Mouse (Mus musculus): ENCODE measurements around the gene Ankef1. TPM values are rescaled to one million over a fixed set of nuclear protein-coding genes. Genes with fewer than 3 reads are reported as not detected.

The Ankef1 gene
- polyA plus RNA-seq, 1 experiment from 2014 or later, result 0.79 TPM

- no peak overlapping the region for H3K27ac ChIP-seq
- peak; percentile 51; the same call in 1 of the 2 replicates for ATAC-seq (ENCODE audit: low FRiP score)
- no peak overlapping the region for H3K9ac ChIP-seq
- no peaks in the 10 kb centered on the region for H3K9me3 ChIP-seq (ENCODE audit: control insufficient read depth, low read length)
- H3K27me3 ChIP-seq (ENCODE audit: control insufficient read depth, insufficient read depth, low read length), result no peaks in the 10 kb centered on the region
- DNase-seq (ENCODE audit: low spot score), result no peak
- no peaks in the 10 kb centered on the region for H3K4me1 ChIP-seq (replicated peaks; ENCODE audit: control insufficient read depth, insufficient read depth, low read length)
- no peaks in the 10 kb centered on the region for H3K36me3 ChIP-seq (replicated peaks; ENCODE audit: control insufficient read depth, insufficient read depth)
- WGBS, result 12% methylated on average over 5 of the region's 5 CpGs
- no peak overlapping the region for H3K4me2 ChIP-seq (replicated peaks)
- no peak overlapping the region for H3K4me3 ChIP-seq (replicated peaks; ENCODE audit: low read length)
Observed at GRCm38 (mm10) chr2:136511073-136511472, 9.4 kb downstream of the Ankef1 start.

- Histone ChIP-seq H3K9me3 (ENCODE audit: control insufficient read depth, low read length) (no peaks in the 10 kb centered on the region), H3K4me2 (replicated peaks) (no peak overlapping the region), H3K4me3 (replicated peaks; ENCODE audit: low read length) (no peak overlapping the region), H3K27ac (no peak overlapping the region), H3K27me3 (ENCODE audit: control insufficient read depth, insufficient read depth, low read length) (no peaks in the 10 kb centered on the region), H3K9ac (no peak overlapping the region), H3K36me3 (replicated peaks; ENCODE audit: control insufficient read depth, insufficient read depth) (no peaks in the 10 kb centered on the region), H3K4me1 (replicated peaks; ENCODE audit: control insufficient read depth, insufficient read depth, low read length) (no peaks in the 10 kb centered on the region)
- WGBS, result 52% methylated on average over 4 of the region's 4 CpGs
- DNase-seq (ENCODE audit: low spot score) (no peak), ATAC-seq (ENCODE audit: low FRiP score) (no peak)
Observed at GRCm38 (mm10) chr2:136511756-136512155, 10.0 kb downstream of the Ankef1 start.

GRCm38 (mm10) chr2:136512802-136513201 lies 11.1 kb downstream of the Ankef1 start:
- 95% methylated on average over 5 of the region's 5 CpGs for WGBS

GRCm38 (mm10) chr2:136513806-136514205 lies 12.1 kb downstream of the Ankef1 start:
- H3K4me2 ChIP-seq (replicated peaks), result no peak overlapping the region
- ATAC-seq (ENCODE audit: low FRiP score) (no peak), DNase-seq (ENCODE audit: low spot score) (no peak)
- no peaks in the 10 kb centered on the region for H3K27me3 ChIP-seq (ENCODE audit: control insufficient read depth, insufficient read depth, low read length)
- no peak overlapping the region for H3K27ac ChIP-seq
- H3K9ac ChIP-seq, result no peak overlapping the region
- WGBS, result 81% methylated on average over 3 of the region's 3 CpGs
- H3K4me3 ChIP-seq (replicated peaks; ENCODE audit: low read length), result no peak overlapping the region
- H3K4me1 ChIP-seq (replicated peaks; ENCODE audit: control insufficient read depth, insufficient read depth, low read length), result no peaks in the 10 kb centered on the region
- H3K9me3 ChIP-seq (ENCODE audit: control insufficient read depth, low read length), result no peaks in the 10 kb centered on the region
- H3K36me3 ChIP-seq (replicated peaks; ENCODE audit: control insufficient read depth, insufficient read depth), result no peaks in the 10 kb centered on the region

More at GRCm38 (mm10) chr2:136512802-136513201, 11.1 kb downstream of the Ankef1 start:
- H3K27me3 ChIP-seq (ENCODE audit: control insufficient read depth, insufficient read depth, low read length), result no peaks in the 10 kb centered on the region
- DNase-seq (ENCODE audit: low spot score) (no peak), ATAC-seq (ENCODE audit: low FRiP score) (no peak)
- H3K4me2 ChIP-seq (replicated peaks), result no peak overlapping the region
- H3K9ac ChIP-seq, result no peak overlapping the region
- no peaks in the 10 kb centered on the region for H3K4me1 ChIP-seq (replicated peaks; ENCODE audit: control insufficient read depth, insufficient read depth, low read length)
- H3K4me3 ChIP-seq (replicated peaks; ENCODE audit: low read length), result no peak overlapping the region
- no peaks in the 10 kb centered on the region for H3K36me3 ChIP-seq (replicated peaks; ENCODE audit: control insufficient read depth, insufficient read depth)
- H3K27ac ChIP-seq, result no peak overlapping the region
- H3K9me3 ChIP-seq (ENCODE audit: control insufficient read depth, low read length), result no peaks in the 10 kb centered on the region

- Histone ChIP-seq H3K9ac (no peak overlapping the region), H3K27me3 (ENCODE audit: control insufficient read depth, insufficient read depth, low read length) (no peaks in the 10 kb centered on the region), H3K4me1 (replicated peaks; ENCODE audit: control insufficient read depth, insufficient read depth, low read length) (no peaks in the 10 kb centered on the region), H3K4me3 (replicated peaks; ENCODE audit: low read length) (no peak overlapping the region), H3K4me2 (replicated peaks) (no peak overlapping the region), H3K9me3 (ENCODE audit: control insufficient read depth, low read length) (no peaks in the 10 kb centered on the region), H3K27ac (no peak overlapping the region), H3K36me3 (replicated peaks; ENCODE audit: control insufficient read depth, insufficient read depth) (no peaks in the 10 kb centered on the region)
- no peak for ATAC-seq (ENCODE audit: low FRiP score)
- no peak for DNase-seq (ENCODE audit: low spot score)
- WGBS, result 60% methylated on average over 2 of the region's 2 CpGs
Observed at GRCm38 (mm10) chr2:136515501-136515900, 13.8 kb downstream of the Ankef1 start.

- Histone ChIP-seq H3K4me3 (replicated peaks; ENCODE audit: low read length) (no peak overlapping the region), H3K36me3 (replicated peaks; ENCODE audit: control insufficient read depth, insufficient read depth) (no peaks in the 10 kb centered on the region), H3K27ac (no peak overlapping the region), H3K4me1 (replicated peaks; ENCODE audit: control insufficient read depth, insufficient read depth, low read length) (no peaks in the 10 kb centered on the region), H3K9me3 (ENCODE audit: control insufficient read depth, low read length) (no peaks in the 10 kb centered on the region), H3K4me2 (replicated peaks) (no peak overlapping the region), H3K9ac (no peak overlapping the region), H3K27me3 (ENCODE audit: control insufficient read depth, insufficient read depth, low read length) (no peaks in the 10 kb centered on the region)
- 86% methylated on average over 7 of the region's 7 CpGs for WGBS
- DNase-seq (ENCODE audit: low spot score) (no peak), ATAC-seq (ENCODE audit: low FRiP score) (no peak)
Observed at GRCm38 (mm10) chr2:136528937-136529336, 27.2 kb downstream of the Ankef1 start.

- no peaks in the 10 kb centered on the region for H3K4me1 ChIP-seq (replicated peaks; ENCODE audit: control insufficient read depth, insufficient read depth, low read length)
- ATAC-seq (ENCODE audit: low FRiP score), result peak; percentile 99
Observed at GRCm38 (mm10) chr2:136532033-136532432, 30.3 kb downstream of the Ankef1 start.

GRCm38 (mm10) chr2:136558020-136558419 lies 56.3 kb downstream of the Ankef1 start:
- Histone ChIP-seq H3K4me1 (replicated peaks; ENCODE audit: control insufficient read depth, insufficient read depth, low read length) (no peaks in the 10 kb centered on the region), H3K27me3 (ENCODE audit: control insufficient read depth, insufficient read depth, low read length) (no peaks in the 10 kb centered on the region), H3K4me2 (replicated peaks) (no peak overlapping the region), H3K27ac (no peak overlapping the region), H3K36me3 (replicated peaks; ENCODE audit: control insufficient read depth, insufficient read depth) (no peaks in the 10 kb centered on the region), H3K4me3 (replicated peaks; ENCODE audit: low read length) (no peak overlapping the region), H3K9ac (no peak overlapping the region), H3K9me3 (ENCODE audit: control insufficient read depth, low read length) (0 out of 2 replicates have a peak, but pooled peaks cover 4% of the 10 kb centered on the region)
- DNase-seq (ENCODE audit: low spot score), result no peak
- no peak for ATAC-seq (ENCODE audit: low FRiP score)
- WGBS, result 76% methylated on average over 5 of the region's 5 CpGs

More at GRCm38 (mm10) chr2:136532033-136532432, 30.3 kb downstream of the Ankef1 start:
- H3K9ac ChIP-seq, result peak overlapping the region; percentile 64
- DNase-seq (ENCODE audit: low spot score), result peak; percentile 94
- H3K36me3 ChIP-seq (replicated peaks; ENCODE audit: control insufficient read depth, insufficient read depth), result no peaks in the 10 kb centered on the region
- under 1% methylated on average over 23 of the region's 23 CpGs for WGBS
- H3K4me3 ChIP-seq (replicated peaks; ENCODE audit: low read length), result peak overlapping the region; percentile 46
- no peaks in the 10 kb centered on the region for H3K27me3 ChIP-seq (ENCODE audit: control insufficient read depth, insufficient read depth, low read length)
- H3K4me2 ChIP-seq (replicated peaks), result peak overlapping the region; percentile 62
- no peaks in the 10 kb centered on the region for H3K9me3 ChIP-seq (ENCODE audit: control insufficient read depth, low read length)
- peak overlapping the region; percentile 52; the same call in 1 of the 2 replicates for H3K27ac ChIP-seq

GRCm38 (mm10) chr2:136562336-136562735 lies 60.6 kb downstream of the Ankef1 start:
- no peak for DNase-seq (ENCODE audit: low spot score)
- H3K4me3 ChIP-seq (replicated peaks; ENCODE audit: low read length), result no peak overlapping the region
- H3K9me3 ChIP-seq (ENCODE audit: control insufficient read depth, low read length), result 0 out of 2 replicates have a peak, but pooled peaks cover 4% of the 10 kb centered on the region
- ATAC-seq (ENCODE audit: low FRiP score), result no peak
- WGBS, result 88% methylated on average over 1 of the region's 1 CpGs
- H3K4me1 ChIP-seq (replicated peaks; ENCODE audit: control insufficient read depth, insufficient read depth, low read length), result no peaks in the 10 kb centered on the region
- no peaks in the 10 kb centered on the region for H3K27me3 ChIP-seq (ENCODE audit: control insufficient read depth, insufficient read depth, low read length)
- H3K4me2 ChIP-seq (replicated peaks), result no peak overlapping the region
- H3K27ac ChIP-seq, result no peak overlapping the region
- H3K36me3 ChIP-seq (replicated peaks; ENCODE audit: control insufficient read depth, insufficient read depth), result no peaks in the 10 kb centered on the region
- H3K9ac ChIP-seq, result no peak overlapping the region

GRCm38 (mm10) chr2:136570856-136571255 lies 69.1 kb downstream of the Ankef1 start:
- no peak overlapping the region for H3K9ac ChIP-seq
- H3K4me2 ChIP-seq (replicated peaks), result no peak overlapping the region
- no peaks in the 10 kb centered on the region for H3K27me3 ChIP-seq (ENCODE audit: control insufficient read depth, insufficient read depth, low read length)
- H3K36me3 ChIP-seq (replicated peaks; ENCODE audit: control insufficient read depth, insufficient read depth), result no peaks in the 10 kb centered on the region
- no peak overlapping the region for H3K27ac ChIP-seq
- no peak overlapping the region for H3K4me3 ChIP-seq (replicated peaks; ENCODE audit: low read length)
- ATAC-seq (ENCODE audit: low FRiP score), result no peak
- DNase-seq (ENCODE audit: low spot score), result no peak
- no peaks in the 10 kb centered on the region for H3K9me3 ChIP-seq (ENCODE audit: control insufficient read depth, low read length)
- WGBS, result 89% methylated on average over 2 of the region's 2 CpGs
- no peaks in the 10 kb centered on the region for H3K4me1 ChIP-seq (replicated peaks; ENCODE audit: control insufficient read depth, insufficient read depth, low read length)
